8 mouse cellular contexts compared by ENCODE assay signal in the genomic region with DNA sequence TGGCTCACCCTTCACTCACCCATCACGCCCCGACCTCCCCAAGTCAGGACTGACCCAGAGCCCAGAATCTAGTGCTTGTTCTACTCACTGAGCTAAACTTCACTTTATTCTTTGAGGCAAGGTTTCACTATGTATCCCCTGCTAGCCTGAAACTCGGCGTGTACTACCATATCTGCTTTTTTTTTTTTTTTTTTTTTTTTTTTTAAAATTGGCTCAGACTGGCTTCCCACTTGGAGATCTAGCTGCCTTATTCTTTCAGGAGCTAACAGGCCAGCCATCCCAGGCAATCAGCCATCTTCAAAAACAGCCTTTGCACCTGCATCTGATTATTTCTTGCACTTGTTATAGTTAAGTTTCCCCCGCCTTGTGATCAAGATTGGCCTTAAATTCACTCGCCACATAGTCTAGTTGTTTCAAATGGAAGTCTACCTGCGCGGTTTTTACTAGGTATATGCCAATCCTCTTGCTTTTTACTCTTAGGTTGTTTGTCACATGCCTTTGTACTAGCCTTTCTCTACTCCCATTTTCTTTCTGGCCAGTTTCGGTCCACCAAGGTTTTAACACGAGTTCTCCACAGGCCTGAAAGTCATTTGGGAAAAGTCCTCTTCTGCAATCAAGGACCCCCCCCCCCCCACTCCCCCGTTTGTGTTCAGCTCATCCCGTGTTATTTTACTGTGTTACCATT. TPM values are rescaled to one million over a fixed set of nuclear protein-coding genes. Genes with fewer than 3 reads are reported as not detected.
DNase-seq lines count a peak whose midpoint lies in the region; ATAC-seq and TF ChIP-seq lines count a peak whose summit lies in the region.

No protein-coding gene starts in this region.

- H3K27me3 ChIP-seq in cerebellum, adult 2 months (ENCODE audit: control insufficient read depth, insufficient read depth, low read length): no peaks in the 10 kb centered on the region
- no peaks in the 10 kb centered on the region for H3K27me3 ChIP-seq in limb, embryonic 10.5 days (ENCODE audit: low read depth, poor library complexity, severe bottlenecking)
- H3K27me3 ChIP-seq in stomach, embryonic 14.5 days (ENCODE audit: control insufficient read depth, insufficient read depth, low read length): no peaks in the 10 kb centered on the region

- no peak for TF ChIP-seq POLR2A in cerebellum, adult 2 months (IDR thresholded peaks at IDR 0.05; ENCODE audit: borderline replicate concordance, insufficient read depth, low read length)

- no peak for ATAC-seq in stomach, embryonic 14.5 days (ENCODE audit: insufficient number of reproducible peaks, insufficient read depth, low FRiP score, low read depth)

- H3K9me3 ChIP-seq in limb, embryonic 10.5 days (replicated peaks): no peaks in the 10 kb centered on the region
- no peaks in the 10 kb centered on the region for H3K9me3 ChIP-seq in stomach, embryonic 14.5 days (ENCODE audit: control insufficient read depth, low read depth, low read length)

- H3K9ac ChIP-seq in stomach, embryonic 14.5 days (replicated peaks; ENCODE audit: low read depth, low read length): peak overlapping the region; percentile 48

- H3K36me3 ChIP-seq in limb, embryonic 10.5 days: no peaks in the 10 kb centered on the region
- H3K36me3 ChIP-seq in stomach, embryonic 14.5 days (ENCODE audit: control insufficient read depth, insufficient read depth, low read length): no peaks in the 10 kb centered on the region

- H3K4me2 ChIP-seq in stomach, embryonic 14.5 days (replicated peaks; ENCODE audit: low read depth, low read length): peak overlapping the region; percentile 82

- 29% methylated on average over 12 of the region's 12 CpGs for WGBS in cerebellum, adult 2 months
- WGBS in limb, embryonic 10.5 days: 36% methylated on average over 12 of the region's 12 CpGs
- 34% methylated on average over 12 of the region's 12 CpGs for WGBS in stomach, embryonic 14.5 days

- peak overlapping the region; percentile 99 for H3K4me3 ChIP-seq in cerebellum, adult 2 months (replicated peaks; ENCODE audit: insufficient read depth, low read depth, low read length)
- peak overlapping the region; percentile 99 for H3K4me3 ChIP-seq in limb, embryonic 10.5 days
- H3K4me3 ChIP-seq in stomach, embryonic 14.5 days (ENCODE audit: low read depth, low read length): peak overlapping the region; percentile 80

- no peaks in the 10 kb centered on the region for H3K4me1 ChIP-seq in cerebellum, adult 2 months (ENCODE audit: control insufficient read depth, insufficient read depth, low read length)
- H3K4me1 ChIP-seq in limb, embryonic 10.5 days: peaks cover 19% of the 10 kb centered on the region
- H3K4me1 ChIP-seq in stomach, embryonic 14.5 days (ENCODE audit: control insufficient read depth, insufficient read depth, low read length): peaks cover 6% of the 10 kb centered on the region; the same call in 1 of the 2 replicates

- H3K27ac ChIP-seq in cerebellum, adult 2 months (ENCODE audit: insufficient read depth, low read length): no peak overlapping the region
- H3K27ac ChIP-seq in limb, embryonic 10.5 days: peak overlapping the region; percentile 93
- H3K27ac ChIP-seq in stomach, embryonic 14.5 days (ENCODE audit: low read length): peak overlapping the region; percentile 90

- peak in 1 of 2 experiments; percentile 17 for DNase-seq in cerebellum, adult 2 months
- DNase-seq in cerebellum, postnatal 25 days: no peak
- peak; percentile 6 for DNase-seq in thymus, postnatal 0 days (ENCODE audit: low spot score)
- no peak for DNase-seq in thymus, postnatal 4 days
- DNase-seq in limb, embryonic 10.5 days (ENCODE audit: low spot score): no peak
- no peak for DNase-seq in adrenal gland, postnatal 36 days
- DNase-seq in urinary bladder, postnatal 14 days (ENCODE audit: low spot score): no peak

- TF ChIP-seq CTCF in cerebellum, adult 2 months (IDR thresholded peaks at IDR 0.05; ENCODE audit: borderline replicate concordance, insufficient read depth, low read depth, low read length): no peak

RNA-seq across cellular contexts. Expression of a gene that starts 0.8 kb away (rescaled TPM):
- 6.1 TPM in 2 replicates for polyA plus RNA-seq in cerebellum, adult 2 months (2012; rRNA removed)
- polyA plus RNA-seq in thymus, postnatal 0 days (2015; fragmentation: Nextera tagmentation; extraction: Ambion mirVana): 6.6 and 8.6 TPM in 2 replicates
- polyA plus RNA-seq in limb, embryonic 10.5 days (2016; fragmentation: Nextera tagmentation; extraction: Ambion mirVana): 16.0 and 16.6 TPM in 2 replicates
- 11.7 and 12.4 TPM in 2 replicates for polyA plus RNA-seq in stomach, embryonic 14.5 days (2014; fragmentation: Nextera tagmentation; extraction: Ambion mirVana)
- total RNA-seq in adrenal gland, postnatal 36 days (2021): 10 to 100 TPM in 1 of 2 experiments, 1 to 10 TPM in 1; 8.2 to 10.4 TPM

RNA-seq across cellular contexts. Expression of a gene that starts 1.0 kb away (rescaled TPM):
- polyA plus RNA-seq in cerebellum, adult 2 months (2012; rRNA removed): 21.0 and 21.2 TPM in 2 replicates
- polyA plus RNA-seq in thymus, postnatal 0 days (2015; fragmentation: Nextera tagmentation; extraction: Ambion mirVana): 3.4 and 4.3 TPM in 2 replicates
- 8.5 and 12.3 TPM in 2 replicates for polyA plus RNA-seq in limb, embryonic 10.5 days (2016; fragmentation: Nextera tagmentation; extraction: Ambion mirVana)
- 18.9 and 19.8 TPM in 2 replicates for polyA plus RNA-seq in stomach, embryonic 14.5 days (2014; fragmentation: Nextera tagmentation; extraction: Ambion mirVana)
- total RNA-seq in adrenal gland, postnatal 36 days (2021): 10 to 100 TPM; 14.6 to 16.2 TPM
